Mouse (Mus musculus): ENCODE data around the gene Tank.

Tank gene

GRCm38 (mm10) chr2:61582578-61583315 lies 4.4 kb downstream of the Tank start:
- DNase-seq, result no peak

DNA sequence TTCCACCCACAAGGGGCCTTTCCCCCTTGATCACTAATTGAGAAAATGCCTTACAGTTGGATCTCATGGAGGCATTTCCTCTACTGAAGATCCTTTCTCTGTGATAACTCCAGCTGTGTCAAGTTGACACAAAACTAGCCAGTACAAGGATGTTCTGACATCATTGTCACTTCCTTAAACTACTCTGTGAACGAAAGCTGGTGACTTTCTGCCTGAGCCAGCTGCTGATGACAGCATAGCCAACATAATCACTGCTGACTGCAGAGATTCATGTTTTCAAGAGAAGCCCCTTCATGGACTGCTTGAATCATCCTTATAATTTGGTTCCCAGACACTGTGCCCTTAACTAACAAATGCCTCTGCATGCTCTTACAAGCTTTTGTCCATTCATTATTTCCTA lies 7.1 kb downstream of the Tank start:
- no peak for DNase-seq

DNA sequence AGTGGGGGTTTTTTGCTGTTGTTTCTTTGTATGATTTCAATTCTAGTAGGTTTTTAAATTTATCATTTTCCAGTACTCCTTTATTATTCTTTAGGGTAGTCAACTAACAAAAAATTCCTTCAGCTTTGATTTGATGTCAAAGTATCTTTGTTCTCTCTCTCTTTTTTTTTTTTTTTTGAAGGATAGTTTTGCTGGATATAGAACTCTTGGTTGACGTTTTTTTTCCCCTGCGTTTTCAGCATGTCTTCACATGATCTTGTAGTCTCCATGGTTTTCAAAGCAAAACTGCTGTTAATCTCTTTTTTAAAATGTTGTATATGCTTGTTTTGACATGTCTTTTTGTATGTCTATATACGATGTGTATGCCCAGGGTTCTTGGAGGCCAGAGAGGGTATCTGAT lies 7.8 kb downstream of the Tank start:
- DNase-seq, result no peak

DNA sequence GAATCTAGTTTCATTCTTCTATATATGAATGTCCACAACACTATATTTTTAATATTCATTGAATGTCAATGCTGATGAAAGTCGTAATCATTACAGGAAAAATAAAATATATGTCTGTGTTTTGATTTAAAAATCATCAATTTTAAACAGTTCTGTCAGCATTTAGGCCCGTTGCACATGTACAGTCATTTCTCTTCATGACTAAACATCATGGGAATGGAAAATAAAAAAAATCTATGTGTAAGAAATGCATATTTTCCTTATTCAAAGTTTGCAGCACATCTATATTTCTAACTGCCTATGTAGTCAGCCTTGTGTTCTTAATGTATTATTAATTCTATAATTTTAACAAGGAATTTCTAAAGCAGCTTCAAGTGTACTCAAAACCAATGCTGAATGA lies 12.4 kb downstream of the Tank start:
- DNase-seq, result no peak

GRCm38 (mm10) chr2:61592095-61592494 lies 13.7 kb downstream of the Tank start:
- DNase-seq, result no peak

DNA sequence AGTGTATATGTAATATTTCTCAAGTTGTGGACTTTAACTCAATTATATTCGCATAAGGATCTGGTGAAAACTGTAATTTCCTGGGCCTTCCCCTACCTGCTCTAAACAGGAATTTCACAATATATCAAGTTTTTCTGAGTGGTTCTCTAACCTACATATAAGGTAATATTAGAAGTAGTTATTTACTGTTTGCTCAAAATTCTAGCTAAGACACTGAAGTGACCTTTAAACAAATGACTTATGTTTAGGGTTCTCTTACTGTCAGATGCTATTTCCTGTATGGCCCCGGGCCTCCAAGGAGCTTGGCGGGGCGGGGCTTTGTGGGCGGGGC lies 14.3 kb downstream of the Tank start:
- DNase-seq, result no peak

- DNase-seq, result peak; percentile 95
Measured at GRCm38 (mm10) chr2:61593030-61593811, 14.8 kb downstream of the Tank start.

DNA sequence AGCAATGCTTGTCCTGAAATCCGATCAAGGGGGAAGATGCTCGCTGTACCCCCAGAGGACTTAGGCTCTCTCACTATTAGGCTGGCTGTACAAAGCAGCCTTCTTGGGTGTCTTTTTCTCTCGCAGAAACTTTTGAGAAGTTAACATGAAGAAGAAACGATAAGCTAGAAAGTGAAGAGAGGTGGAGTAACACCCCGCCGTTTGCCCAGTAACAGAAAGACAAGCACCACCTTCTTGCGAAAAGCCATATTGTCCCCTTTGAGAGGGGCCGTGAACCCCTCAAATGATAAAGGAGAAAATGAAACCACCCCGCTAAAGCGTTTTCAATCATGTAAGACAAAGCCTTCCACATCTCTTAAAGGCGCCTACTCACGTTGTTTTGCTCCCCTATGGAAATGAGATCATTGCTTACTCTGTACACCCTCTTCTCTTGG lies 15.5 kb downstream of the Tank start:
- no peak for DNase-seq

GRCm38 (mm10) chr2:61599730-61600129 lies 21.3 kb downstream of the Tank start:
- no peak for DNase-seq

GRCm38 (mm10) chr2:61603461-61603860 lies 25.1 kb downstream of the Tank start:
- no peak for DNase-seq

- DNase-seq, result no peak
Measured at GRCm38 (mm10) chr2:61606942-61607341, 28.6 kb downstream of the Tank start.

GRCm38 (mm10) chr2:61623996-61624395 lies 45.6 kb downstream of the Tank start:
- DNase-seq, result no peak

DNA sequence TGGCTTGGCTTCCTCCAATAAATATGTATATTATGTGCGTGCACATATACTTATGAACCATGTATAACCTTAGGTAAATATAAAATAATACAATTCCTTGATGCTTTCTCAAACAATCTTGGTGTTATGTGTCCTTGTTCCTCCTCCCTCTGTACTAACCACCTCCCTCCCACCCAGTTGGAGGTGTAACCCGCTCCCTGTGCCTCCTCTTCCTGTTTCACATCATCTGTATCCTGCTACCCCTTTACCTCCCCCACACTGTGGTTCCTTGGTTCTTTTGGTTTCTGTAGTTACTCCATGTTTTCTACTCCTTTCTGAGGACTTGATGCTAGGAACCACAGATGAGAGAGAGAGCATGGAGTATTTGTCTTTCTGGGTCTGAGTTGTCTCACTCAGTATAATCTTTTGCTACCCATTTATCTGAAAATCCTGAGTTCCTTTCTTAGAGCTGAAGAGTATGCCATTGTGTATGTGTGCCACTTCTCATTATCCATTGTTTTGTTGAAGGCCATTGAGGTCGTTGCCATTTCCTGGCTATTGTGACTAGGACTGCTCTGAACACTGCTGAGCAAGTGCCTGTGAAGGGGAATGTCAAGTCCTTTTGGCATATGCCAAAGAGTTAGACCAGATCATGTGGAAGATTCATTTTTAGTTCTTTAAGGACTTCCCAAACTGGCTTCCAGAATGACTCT lies 52.6 kb downstream of the Tank start:
- DNase-seq, result no peak

DNA sequence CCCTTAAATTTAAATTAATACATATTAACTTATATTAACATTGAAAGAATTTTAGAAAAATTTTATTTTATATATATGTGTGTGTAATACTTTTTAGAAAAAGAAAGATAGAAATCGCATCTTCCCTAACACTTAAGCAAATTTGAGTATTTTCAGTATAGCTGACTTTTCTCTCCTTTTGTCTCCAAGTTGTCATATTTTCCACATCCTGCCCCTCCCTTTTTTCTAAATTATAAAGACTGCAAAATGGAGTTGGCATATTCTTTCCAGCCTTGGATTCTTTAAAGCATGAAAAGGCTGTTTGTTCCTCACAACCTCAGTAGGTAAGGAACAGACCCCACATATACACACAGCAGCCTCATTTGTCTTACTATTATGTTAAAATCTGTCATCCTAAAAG lies 56.7 kb downstream of the Tank start:
- DNase-seq, result no peak

- DNase-seq, result no peak
Measured at GRCm38 (mm10) chr2:61638182-61638581, 59.8 kb downstream of the Tank start.

DNA sequence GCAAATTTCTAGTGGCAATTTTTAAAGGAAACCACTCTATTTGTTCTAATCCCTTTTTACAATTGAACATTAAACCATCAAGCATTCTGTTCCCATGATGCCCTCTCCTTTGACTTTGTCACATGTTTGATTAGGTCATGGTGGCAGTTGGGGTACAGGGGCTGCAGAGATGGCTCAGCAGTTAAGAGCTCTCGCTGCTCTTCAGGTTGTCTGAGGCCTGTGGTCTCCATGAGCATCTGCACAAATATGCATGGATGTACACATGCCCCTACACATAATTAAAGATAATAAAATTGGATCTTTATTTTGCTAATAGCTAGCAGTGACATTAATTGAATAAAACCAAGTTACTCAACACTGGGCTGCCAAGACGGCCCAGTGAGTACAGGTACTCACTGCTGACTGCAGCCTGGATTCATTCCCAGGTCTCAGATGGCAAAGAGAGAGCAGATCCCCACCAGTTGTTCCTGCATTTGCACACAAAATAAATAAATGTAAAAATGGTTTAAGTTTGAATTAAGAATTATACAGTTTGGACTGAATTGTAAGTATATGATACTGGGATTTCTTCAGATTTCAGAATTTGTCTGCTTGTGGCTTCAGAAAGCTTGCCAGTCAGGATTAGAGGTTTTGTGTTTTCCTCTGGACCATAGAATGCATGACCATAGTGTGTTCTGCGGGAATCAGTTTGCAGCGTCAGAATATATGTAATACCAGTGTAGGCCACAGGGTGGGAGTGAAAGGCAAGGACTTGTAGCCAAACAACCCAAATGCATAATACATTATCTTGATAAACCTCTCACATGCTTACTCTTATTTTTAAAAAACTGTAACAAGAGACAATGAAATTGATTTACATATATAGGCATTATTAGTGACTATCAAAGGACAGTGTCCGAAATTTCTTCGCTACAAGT lies 64.3 kb downstream of the Tank start:
- DNase-seq, result peak; percentile 61

DNA sequence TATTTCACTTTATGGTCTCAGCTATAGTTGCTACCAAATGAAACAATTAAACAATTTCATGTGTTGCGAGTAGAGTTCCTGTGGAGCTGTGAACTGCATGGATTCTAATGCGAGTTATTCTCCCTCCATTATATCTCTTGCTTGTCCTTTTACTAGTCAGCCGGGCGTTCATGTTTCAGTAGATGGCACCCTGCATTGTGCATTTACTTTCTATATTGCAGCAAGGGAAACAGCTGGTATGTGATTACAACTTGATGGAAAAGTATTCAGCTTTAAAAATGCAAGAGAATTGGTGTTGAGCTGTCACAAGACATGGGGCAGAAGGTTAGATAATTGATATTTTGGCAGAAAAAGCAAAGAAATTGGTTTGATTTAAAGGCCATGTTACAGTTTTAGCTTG lies 72.8 kb downstream of the Tank start:
- no peak for DNase-seq

DNA sequence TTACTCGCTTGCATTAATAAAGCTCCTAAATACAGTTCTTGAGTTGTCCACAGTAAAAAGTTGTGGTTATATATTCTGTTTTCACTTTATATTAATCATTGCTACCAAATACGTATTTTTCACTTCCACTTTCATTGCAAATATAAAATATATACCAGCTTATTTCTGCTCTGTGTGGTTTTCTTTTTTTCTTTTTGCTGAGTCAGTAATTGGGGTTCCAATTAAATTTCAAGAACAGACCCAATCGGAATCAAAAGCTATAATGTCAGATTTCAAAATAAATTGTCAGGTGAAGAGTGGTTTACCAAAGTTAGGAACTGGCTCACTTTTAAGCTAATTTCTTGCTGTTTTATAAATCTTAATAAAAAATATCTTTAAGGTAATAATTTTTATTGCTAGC lies 73.3 kb downstream of the Tank start:
- no peak for DNase-seq

DNA sequence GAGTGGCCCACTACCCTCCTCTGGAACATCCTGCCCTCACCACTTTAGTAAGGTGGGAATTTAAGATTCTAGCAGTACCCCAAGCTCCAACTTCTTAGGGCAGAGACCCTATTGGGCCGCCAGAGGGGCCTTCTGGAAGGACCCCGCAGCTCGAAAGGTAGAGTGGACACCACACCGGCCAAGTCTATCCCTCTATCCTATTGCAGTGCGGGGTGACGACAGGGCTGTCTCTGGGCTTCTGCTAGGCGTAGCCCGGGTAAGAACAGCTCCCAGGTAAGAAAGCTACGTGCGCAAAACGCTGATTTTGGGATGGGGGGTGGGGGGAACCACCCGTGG lies 76.6 kb downstream of the Tank start:
- DNase-seq, result no peak

DNA sequence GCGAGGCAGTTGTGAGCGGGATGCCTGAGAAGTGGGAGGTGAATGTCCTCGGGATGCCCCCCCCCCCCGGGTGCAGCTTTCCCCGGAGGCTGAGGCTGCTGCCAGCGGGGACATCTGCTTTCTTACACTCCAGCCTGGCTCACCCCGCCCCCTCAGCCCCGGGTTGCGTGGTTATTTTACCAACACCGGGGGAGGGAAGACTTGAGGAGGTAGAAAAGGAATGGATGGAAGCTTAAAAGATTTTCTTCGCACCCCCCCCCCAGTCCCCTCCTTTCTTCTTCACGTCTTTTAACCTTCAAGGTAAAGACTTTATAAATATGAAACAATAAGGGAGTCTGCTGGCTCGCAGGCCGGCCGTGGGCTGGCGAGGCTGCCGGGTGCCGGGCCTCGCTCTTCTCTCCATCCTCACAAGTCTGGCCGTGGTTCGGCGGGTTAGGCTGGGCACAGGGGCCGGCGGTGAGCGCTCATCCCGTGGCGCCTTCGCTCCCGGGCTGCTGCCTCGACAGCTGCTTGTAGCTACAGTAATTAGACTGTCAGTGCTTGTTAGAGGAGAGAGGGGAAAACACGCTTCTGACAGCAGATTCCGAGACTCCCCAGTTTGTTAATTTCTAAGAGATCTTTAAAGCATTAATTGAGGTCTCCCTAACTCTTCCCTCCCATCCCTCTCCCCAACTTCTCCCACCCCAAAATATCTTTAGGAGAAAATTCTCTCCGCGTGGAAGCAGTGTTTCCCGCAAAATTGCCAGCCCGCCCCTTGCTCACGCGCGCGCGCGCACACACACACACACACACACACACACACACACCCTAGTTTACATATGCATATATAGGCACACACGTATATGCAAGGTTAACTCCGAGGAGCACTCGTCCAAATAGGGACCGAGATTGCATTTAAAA lies 77.2 kb downstream of the Tank start:
- DNase-seq, result no peak

- peak; percentile 33 for DNase-seq
Measured at GRCm38 (mm10) chr2:61656421-61657411, 78.3 kb downstream of the Tank start.

All from lung, postnatal 14 days (tissue).